Mouse (Mus musculus) lung, postnatal 0 days (tissue): ENCODE results near the gene Pde11a. TPM values are rescaled to one million over a fixed set of nuclear protein-coding genes. Genes with fewer than 3 reads are reported as not detected.

Source experiments
- ATAC-seq: fragments of 200-750 bp; cut with Nextera tagmentation; 2 replicates; pipeline ENCODE4 v1.8.0; 2017; ENCODE audit warnings: moderate library complexity
- DNase-seq: peaks from one replicate; pipeline ENCODE4 v3.0.0-alpha.2; 2016; ENCODE audit warnings: low spot score
- H3K27ac ChIP-seq: fragments of 300-500 bp; sonication (generic); 2 replicates; pipeline ENCODE4 v1.5.1; 2014; ENCODE audit warnings: antibody characterized with exemption, mild to moderate bottlenecking, low read length, mixed read lengths
- H3K27me3 ChIP-seq: fragments of 300-500 bp; sonication (generic); replicated peaks from 2 replicates; pipeline ENCODE4 v1.6.1; 2014; ENCODE audit warnings: low read length, mixed read lengths; ENCODE audit not compliant: insufficient read depth
- H3K36me3 ChIP-seq: fragments of 300-500 bp; sonication (generic); 2 replicates; pipeline ENCODE4 v1.6.1; 2014; ENCODE audit warnings: low read length, mixed read lengths; ENCODE audit not compliant: insufficient read depth
- H3K4me1 ChIP-seq: fragments of 300-500 bp; sonication (generic); 2 replicates; pipeline ENCODE4 v1.6.1; 2014; ENCODE audit warnings: antibody characterized with exemption, low read depth, low read length, mixed read lengths; ENCODE audit not compliant: insufficient read depth
- H3K4me2 ChIP-seq: fragments of 300-500 bp; sonication (generic); replicated peaks from 2 replicates; pipeline ENCODE4 v1.6.1; 2014; ENCODE audit warnings: low read depth, mild to moderate bottlenecking, low read length, moderate library complexity, mixed read lengths
- H3K4me3 ChIP-seq: fragments of 300-500 bp; sonication (generic); 2 replicates; pipeline ENCODE4 v1.5.1; 2014; ENCODE audit warnings: low read depth, low read length
- H3K9ac ChIP-seq: fragments of 300-500 bp; sonication (generic); replicated peaks from 2 replicates; pipeline ENCODE4 v1.6.1; 2014; ENCODE audit warnings: low read depth, mild to moderate bottlenecking
- H3K9me3 ChIP-seq: fragments of 300-500 bp; sonication (generic); 2 replicates; pipeline ENCODE4 v1.6.1; 2016; ENCODE audit warnings: low read length, mixed read lengths
- CTCF ChIP-seq: IDR thresholded peaks from 2 replicates; pipeline ENCODE4 v1.5.1; 2016; ENCODE audit warnings: antibody characterized with exemption, mild to moderate bottlenecking
- EP300 ChIP-seq: IDR thresholded peaks from 2 replicates; pipeline ENCODE4 v1.6.1; 2016; ENCODE audit warnings: antibody characterized with exemption, mild to moderate bottlenecking, control low read depth
- WGBS: fragments of 180-500 bp; shearing (Covaris S2); extraction: QIAGEN DNeasy Blood & Tissue Kit; methylation state at CpG from one replicate; pipeline ENCODE4 v1.1.7; 2014; 5-methylcytosine and 5-hydroxymethylcytosine counted together
- polyA plus RNA-seq: library from polyadenylated mRNA; unstranded; fragments of >200 nt; fragmentation: Nextera tagmentation; extraction: Ambion mirVana; gene quantifications from 2 replicates; pipeline ENCODE4 v1.2.1, GENCODE M21; 2015

The Pde11a gene
- polyA plus RNA-seq, result 0.16 TPM in 1 of 2 replicates, not detected in the other

DNA sequence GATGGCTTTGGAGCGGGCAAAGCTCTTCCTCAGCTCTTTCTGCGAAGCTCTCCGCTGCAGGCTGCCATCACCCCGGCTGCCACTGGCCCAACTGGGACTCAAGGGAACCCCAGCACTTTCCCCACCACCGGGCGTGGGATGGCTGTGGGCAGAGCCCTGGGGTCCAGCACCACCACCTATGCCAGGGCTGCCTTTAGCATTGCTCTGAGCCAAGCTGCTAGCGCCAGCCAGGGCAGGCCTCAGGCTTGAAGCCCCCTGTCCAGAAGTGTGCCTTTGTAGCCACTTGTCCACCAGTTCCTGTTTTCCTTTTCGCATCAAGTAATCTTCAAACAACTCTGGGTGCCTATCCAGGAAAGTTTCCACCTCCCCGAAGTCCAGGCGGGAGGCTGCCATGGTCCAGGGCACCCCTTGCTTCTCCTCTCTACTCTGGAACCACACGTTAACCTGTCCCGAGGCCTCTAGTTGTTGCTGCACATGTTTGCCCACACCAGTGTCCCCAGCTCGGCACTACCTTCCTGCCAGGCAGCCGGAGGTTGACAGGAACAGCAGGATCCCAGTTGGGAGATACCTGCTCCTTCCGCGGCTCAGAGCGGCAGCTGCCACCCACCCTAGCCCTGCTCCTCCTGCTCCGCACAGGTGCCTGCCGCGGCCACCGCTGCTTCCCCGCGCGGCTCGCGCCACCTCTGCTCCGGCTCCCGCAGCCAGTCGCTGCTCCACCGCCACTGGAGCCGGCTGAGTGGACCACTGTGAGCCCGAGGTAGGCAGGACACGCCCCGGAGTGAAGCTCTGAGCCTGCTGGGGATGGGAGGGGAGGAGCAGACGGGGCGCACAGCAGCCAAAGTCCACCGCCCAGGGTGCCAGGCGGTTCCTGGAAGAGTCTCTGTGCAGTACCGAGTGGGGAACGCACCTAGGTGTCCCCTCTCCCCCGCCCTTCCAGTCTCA, at the start of gene Pde11a:
Pde11a (minus strand) TSS at position 560 of the 942 bp plus-strand sequence.
- Histone ChIP-seq H3K9me3 (no peaks in the 10 kb centered on the region), H3K27ac (no peak within 1 kb of the TSS), H3K4me3 (peak within 1 kb of the TSS; percentile 39), H3K9ac (no peak within 1 kb of the TSS), H3K27me3 (0 out of 2 replicates have a peak, but pooled peaks cover 3% of the 10 kb centered on the region), H3K4me1 (no peaks in the 10 kb centered on the region), H3K4me2 (peak within 1 kb of the TSS; percentile 76), H3K36me3 (no peaks in the 10 kb centered on the region)
- ATAC-seq (peak; percentile 80), DNase-seq (peak; percentile 50)
- TF ChIP-seq CTCF, result no peak
- no peak for TF ChIP-seq EP300
- WGBS, result 18% methylated on average over 35 of the region's 41 CpGs

DNA sequence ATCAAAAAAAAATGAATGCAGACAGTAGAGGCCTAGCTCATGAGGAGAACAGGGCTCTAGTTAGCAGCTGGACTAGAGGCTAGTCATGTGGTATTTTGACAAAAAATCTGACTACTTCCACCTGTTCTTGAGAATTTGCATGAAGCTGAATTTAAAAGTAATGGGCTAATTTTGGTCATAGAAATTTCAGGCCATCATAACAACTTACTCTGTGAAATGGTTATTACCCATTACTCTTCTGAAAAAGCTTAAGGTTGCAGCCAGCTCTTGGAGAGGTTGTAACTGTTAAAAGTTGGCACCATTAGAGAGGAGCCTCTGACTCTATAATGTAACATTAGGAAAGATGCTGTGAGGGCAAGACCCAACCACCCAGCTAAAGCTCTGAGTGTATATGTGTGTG, 48.0 kb upstream of the Pde11a start:
- Histone ChIP-seq H3K4me3 (no peak overlapping the region), H3K27me3 (no peaks in the 10 kb centered on the region), H3K36me3 (no peaks in the 10 kb centered on the region), H3K27ac (no peak overlapping the region), H3K9me3 (no peaks in the 10 kb centered on the region), H3K4me2 (no peak overlapping the region), H3K4me1 (no peaks in the 10 kb centered on the region), H3K9ac (no peak overlapping the region)
- TF ChIP-seq CTCF (no peak), EP300 (no peak)
- no peak for DNase-seq
- ATAC-seq, result no peak

DNA sequence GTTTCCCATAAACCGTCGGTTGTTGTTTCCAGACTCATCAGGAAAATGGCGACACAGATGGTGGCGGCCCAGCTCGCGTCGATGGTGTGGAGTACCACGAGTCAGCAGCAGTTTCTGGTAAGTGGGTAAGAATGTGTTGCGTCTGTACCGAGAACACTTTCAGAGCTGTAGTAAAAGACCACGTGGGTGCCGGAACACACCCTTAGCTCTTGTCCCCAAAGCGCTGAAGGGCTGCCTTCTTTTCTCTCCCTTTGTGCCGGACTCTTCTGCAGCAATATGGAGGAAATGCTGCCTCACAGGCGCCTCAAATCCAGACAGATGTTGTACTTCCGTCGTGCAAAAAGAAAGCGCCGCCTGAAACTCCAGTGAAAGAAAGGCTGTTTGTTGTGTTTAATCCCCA, 40.1 kb upstream of the Pde11a start:
- Histone ChIP-seq H3K36me3 (peaks cover 41% of the 10 kb centered on the region), H3K4me2 (no peak overlapping the region), H3K27me3 (no peaks in the 10 kb centered on the region), H3K27ac (no peak overlapping the region), H3K9me3 (no peaks in the 10 kb centered on the region), H3K4me3 (no peak overlapping the region), H3K9ac (no peak overlapping the region), H3K4me1 (no peaks in the 10 kb centered on the region)
- ATAC-seq, result no peak
- 95% methylated on average over 19 of the region's 19 CpGs for WGBS
- no peak for TF ChIP-seq CTCF
- TF ChIP-seq EP300, result no peak
- no peak for DNase-seq

DNA sequence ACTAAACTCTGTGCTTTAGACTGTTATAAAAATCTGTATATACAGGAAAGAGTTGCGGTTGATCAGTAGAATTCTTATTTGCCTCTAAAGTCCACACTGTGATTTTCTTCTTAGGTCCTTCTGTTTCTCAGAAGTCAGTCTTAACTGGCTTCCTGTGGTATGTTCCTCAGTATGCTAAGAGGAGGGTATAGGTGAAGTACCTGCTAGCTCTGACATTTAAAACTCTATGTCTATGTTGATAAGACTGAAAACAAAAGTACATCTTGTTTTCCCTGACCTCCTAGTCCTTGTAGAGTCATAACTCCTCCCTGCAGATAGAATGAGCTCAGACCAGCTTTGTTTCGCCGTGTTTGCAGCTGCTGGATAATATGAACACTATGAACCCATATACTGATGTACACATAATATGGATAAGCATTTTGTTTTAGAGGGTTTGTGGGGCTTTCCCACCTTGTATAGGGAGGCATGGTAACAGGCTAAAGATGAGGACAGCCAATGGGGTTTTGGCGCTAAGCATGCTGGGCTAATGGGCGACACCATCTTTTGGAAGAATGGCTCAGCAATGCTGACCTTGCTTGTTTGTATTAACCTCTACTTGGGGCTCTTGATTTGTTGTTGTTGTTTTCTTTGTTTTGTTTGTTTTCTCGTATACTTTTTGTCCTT, 36.1 kb upstream of the Pde11a start:
- no peak for ATAC-seq

DNA sequence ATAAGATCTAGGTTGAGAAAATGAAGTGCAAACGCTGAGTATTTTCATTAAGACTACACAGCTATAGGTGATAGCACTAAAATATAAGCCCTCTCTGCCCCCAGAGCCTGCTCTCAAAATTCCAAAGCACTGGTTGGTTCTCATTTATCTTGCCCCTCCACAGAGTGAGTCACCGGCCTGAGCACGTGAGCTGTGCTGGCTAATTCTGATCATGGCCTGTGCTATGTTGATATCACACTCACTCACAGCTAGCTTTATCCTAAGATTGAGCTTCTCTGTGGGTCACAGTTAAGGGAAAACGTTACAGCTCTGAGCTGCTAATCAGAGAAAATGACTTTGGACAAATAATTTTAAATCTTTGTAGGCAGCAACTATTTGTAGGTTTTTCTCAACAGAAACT, 33.7 kb upstream of the Pde11a start:
- WGBS, result 60% methylated on average over 4 of the region's 4 CpGs
- H3K4me1 ChIP-seq, result peaks cover 4% of the 10 kb centered on the region
- DNase-seq (peak; percentile 26), ATAC-seq (peak; percentile 26; the same call in 1 of the 2 replicates)
- H3K4me2 ChIP-seq, result no peak overlapping the region
- TF ChIP-seq CTCF (no peak), EP300 (no peak)
- H3K36me3 ChIP-seq, result peaks cover 14% of the 10 kb centered on the region
- H3K27me3 ChIP-seq, result no peaks in the 10 kb centered on the region
- H3K27ac ChIP-seq, result no peak overlapping the region
- no peak overlapping the region for H3K4me3 ChIP-seq
- no peaks in the 10 kb centered on the region for H3K9me3 ChIP-seq
- H3K9ac ChIP-seq, result no peak overlapping the region

More for the DNA sequence above, 36.1 kb upstream of the Pde11a start:
- Histone ChIP-seq H3K27ac (no peak overlapping the region), H3K36me3 (peaks cover 33% of the 10 kb centered on the region), H3K4me3 (no peak overlapping the region), H3K4me2 (no peak overlapping the region), H3K27me3 (no peaks in the 10 kb centered on the region), H3K9me3 (no peaks in the 10 kb centered on the region), H3K4me1 (peaks cover 4% of the 10 kb centered on the region), H3K9ac (no peak overlapping the region)
- 86% methylated on average over 6 of the region's 6 CpGs for WGBS
- DNase-seq, result no peak
- TF ChIP-seq EP300, result no peak
- TF ChIP-seq CTCF, result no peak

DNA sequence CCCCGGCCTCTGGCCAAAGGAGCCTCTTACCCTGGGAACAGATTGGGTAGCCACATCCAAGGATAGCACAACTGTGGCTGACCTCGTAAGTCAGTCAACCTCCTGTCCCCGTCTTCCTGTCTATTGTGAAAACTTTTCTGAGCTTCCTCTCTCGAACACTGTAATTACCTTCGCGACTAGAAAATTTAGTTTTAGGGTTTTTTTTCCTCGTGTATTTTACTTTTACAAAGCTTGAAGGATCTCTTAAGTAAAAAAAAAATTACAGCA, 32.0 kb upstream of the Pde11a start:
- Histone ChIP-seq H3K4me1 (peaks cover 4% of the 10 kb centered on the region), H3K36me3 (peaks cover 10% of the 10 kb centered on the region), H3K27me3 (no peaks in the 10 kb centered on the region), H3K9ac (peak overlapping the region; percentile 55), H3K4me2 (peak overlapping the region; percentile 93), H3K27ac (no peak overlapping the region), H3K9me3 (no peaks in the 10 kb centered on the region), H3K4me3 (peak overlapping the region; percentile 86)
- TF ChIP-seq CTCF (no peak), EP300 (no peak)
- 1% methylated on average over 7 of the region's 7 CpGs for WGBS
- DNase-seq (peak; percentile 13), ATAC-seq (no peak)
